Mouse (Mus musculus): ENCODE results near the gene Med13l. TPM values are rescaled to one million over a fixed set of nuclear protein-coding genes. Genes with fewer than 3 reads are reported as not detected.

The Med13l gene
- polyA plus RNA-seq, 1 experiment from 2014 or later, result 10.4 TPM

DNA sequence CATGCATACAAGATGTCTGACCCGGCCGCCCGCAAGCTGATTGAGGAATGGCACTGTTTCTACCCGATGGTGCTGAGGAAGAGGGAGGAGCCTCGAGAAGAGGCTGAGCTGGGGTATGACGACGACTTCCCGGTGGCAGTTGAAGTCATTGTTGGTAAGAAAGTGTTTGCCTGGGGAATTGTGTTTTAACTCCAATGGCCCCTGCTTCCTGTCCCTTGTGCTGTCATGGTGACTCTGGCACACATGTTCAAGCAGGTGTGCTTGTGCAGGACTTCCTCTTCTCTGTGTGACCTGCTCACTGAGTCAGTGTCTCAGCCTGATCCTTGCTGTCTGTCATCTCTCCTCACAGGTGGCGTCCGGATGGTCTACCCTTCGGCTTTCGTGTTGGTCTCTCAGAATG lies 160.9 kb downstream of the Med13l start:
- Histone ChIP-seq H3K27ac (ENCODE audit: low read length) (no peak overlapping the region), H3K27me3 (ENCODE audit: control insufficient read depth, insufficient read depth, low read length) (no peaks in the 10 kb centered on the region), H3K4me2 (ENCODE audit: low read depth, low read length) (no peak overlapping the region), H3K9ac (ENCODE audit: low read length) (no peak overlapping the region), H3K36me3 (ENCODE audit: control insufficient read depth, insufficient read depth, low read length) (peaks cover 5% of the 10 kb centered on the region; the same call in 1 of the 2 replicates), H3K9me3 (replicated peaks; ENCODE audit: control insufficient read depth, low read length) (no peaks in the 10 kb centered on the region), H3K4me3 (replicated peaks; ENCODE audit: low read length) (no peak overlapping the region), H3K4me1 (ENCODE audit: control insufficient read depth, insufficient read depth, low read length) (no peaks in the 10 kb centered on the region)
- no peak for ATAC-seq (ENCODE audit: insufficient read depth, low FRiP score)
- 82% methylated on average over 12 of the region's 12 CpGs for WGBS

GRCm38 (mm10) chr5:118721848-118722247 lies 161.4 kb downstream of the Med13l start:
- Histone ChIP-seq H3K9me3 (replicated peaks; ENCODE audit: control insufficient read depth, low read length) (no peaks in the 10 kb centered on the region), H3K27ac (ENCODE audit: low read length) (no peak overlapping the region), H3K4me2 (ENCODE audit: low read depth, low read length) (no peak overlapping the region), H3K27me3 (ENCODE audit: control insufficient read depth, insufficient read depth, low read length) (no peaks in the 10 kb centered on the region), H3K4me3 (replicated peaks; ENCODE audit: low read length) (no peak overlapping the region), H3K4me1 (ENCODE audit: control insufficient read depth, insufficient read depth, low read length) (no peaks in the 10 kb centered on the region), H3K36me3 (ENCODE audit: control insufficient read depth, insufficient read depth, low read length) (peaks cover 5% of the 10 kb centered on the region; the same call in 1 of the 2 replicates), H3K9ac (ENCODE audit: low read length) (no peak overlapping the region)
- 82% methylated on average over 5 of the region's 5 CpGs for WGBS
- no peak for ATAC-seq (ENCODE audit: insufficient read depth, low FRiP score)

DNA sequence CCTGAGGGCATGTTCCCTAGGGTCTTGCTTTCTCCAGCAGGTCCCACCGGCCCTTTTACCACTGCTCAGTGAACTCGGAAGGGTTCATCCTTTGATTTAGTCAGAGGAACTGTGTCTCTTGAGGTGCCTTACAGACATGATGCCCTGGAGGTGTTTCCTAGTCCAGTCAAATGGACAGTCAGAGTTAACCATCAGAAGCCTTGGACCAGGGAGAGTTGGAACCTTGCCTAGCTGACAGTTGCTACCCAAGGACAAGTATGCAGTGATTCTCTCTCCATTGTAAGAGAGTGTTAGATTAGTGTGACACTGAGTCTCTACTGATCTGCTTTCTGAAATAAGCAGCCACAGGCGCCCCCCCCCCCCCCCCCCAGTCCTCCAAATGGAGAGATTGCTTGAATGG lies 162.0 kb downstream of the Med13l start:
- WGBS, result 78% methylated on average over 3 of the region's 3 CpGs
- H3K4me3 ChIP-seq (replicated peaks; ENCODE audit: low read length), result no peak overlapping the region
- H3K9me3 ChIP-seq (replicated peaks; ENCODE audit: control insufficient read depth, low read length), result no peaks in the 10 kb centered on the region
- no peak overlapping the region for H3K9ac ChIP-seq (ENCODE audit: low read length)
- peaks cover 9% of the 10 kb centered on the region; the same call in 1 of the 2 replicates for H3K36me3 ChIP-seq (ENCODE audit: control insufficient read depth, insufficient read depth, low read length)
- no peaks in the 10 kb centered on the region for H3K27me3 ChIP-seq (ENCODE audit: control insufficient read depth, insufficient read depth, low read length)
- H3K4me2 ChIP-seq (ENCODE audit: low read depth, low read length), result no peak overlapping the region
- no peaks in the 10 kb centered on the region for H3K4me1 ChIP-seq (ENCODE audit: control insufficient read depth, insufficient read depth, low read length)
- no peak for ATAC-seq (ENCODE audit: insufficient read depth, low FRiP score)
- no peak overlapping the region for H3K27ac ChIP-seq (ENCODE audit: low read length)

GRCm38 (mm10) chr5:118725425-118725824 lies 164.9 kb downstream of the Med13l start:
- Histone ChIP-seq H3K4me3 (replicated peaks; ENCODE audit: low read length) (no peak overlapping the region), H3K36me3 (ENCODE audit: control insufficient read depth, insufficient read depth, low read length) (peaks cover 23% of the 10 kb centered on the region), H3K4me1 (ENCODE audit: control insufficient read depth, insufficient read depth, low read length) (no peaks in the 10 kb centered on the region), H3K27me3 (ENCODE audit: control insufficient read depth, insufficient read depth, low read length) (no peaks in the 10 kb centered on the region), H3K4me2 (ENCODE audit: low read depth, low read length) (no peak overlapping the region), H3K9me3 (replicated peaks; ENCODE audit: control insufficient read depth, low read length) (no peaks in the 10 kb centered on the region), H3K27ac (ENCODE audit: low read length) (no peak overlapping the region), H3K9ac (ENCODE audit: low read length) (no peak overlapping the region)
- WGBS, result 73% methylated on average over 6 of the region's 6 CpGs
- ATAC-seq (ENCODE audit: insufficient read depth, low FRiP score), result no peak

DNA sequence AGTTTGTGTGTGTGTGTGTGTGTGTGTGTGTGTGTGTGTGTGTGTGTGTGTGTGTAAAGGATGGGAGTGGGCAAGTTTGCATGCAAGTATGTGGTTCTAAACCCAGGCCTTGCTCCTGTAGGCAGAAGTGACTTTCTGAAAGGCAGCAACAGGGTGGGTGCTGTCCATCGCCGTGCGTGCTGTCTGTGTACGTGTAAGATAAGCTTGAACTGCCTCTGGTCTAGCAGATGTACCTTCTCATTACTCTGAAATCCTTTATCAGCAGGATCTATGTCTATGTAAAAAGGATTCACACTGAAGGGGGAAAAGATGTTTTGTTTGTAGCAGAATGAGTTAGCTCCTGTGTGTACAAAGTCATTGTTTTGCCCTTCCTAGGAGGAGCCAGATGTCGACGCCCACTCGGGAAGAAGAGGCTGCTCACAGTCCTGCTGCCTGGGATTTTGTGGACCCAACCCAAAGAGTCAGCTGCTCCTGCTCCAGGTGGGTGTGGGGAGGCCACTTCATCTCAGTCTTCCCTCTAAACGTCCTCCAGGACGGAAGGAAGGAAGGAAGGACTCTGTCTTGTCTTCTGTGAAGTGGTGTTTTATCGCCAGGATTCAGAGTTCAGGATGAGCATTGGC lies 165.5 kb downstream of the Med13l start:
- H3K27me3 ChIP-seq (ENCODE audit: control insufficient read depth, insufficient read depth, low read length), result no peaks in the 10 kb centered on the region
- no peak overlapping the region for H3K4me3 ChIP-seq (replicated peaks; ENCODE audit: low read length)
- 62% methylated on average over 10 of the region's 10 CpGs for WGBS
- no peak overlapping the region for H3K4me2 ChIP-seq (ENCODE audit: low read depth, low read length)
- no peak overlapping the region for H3K9ac ChIP-seq (ENCODE audit: low read length)
- no peaks in the 10 kb centered on the region for H3K9me3 ChIP-seq (replicated peaks; ENCODE audit: control insufficient read depth, low read length)
- peaks cover 24% of the 10 kb centered on the region for H3K36me3 ChIP-seq (ENCODE audit: control insufficient read depth, insufficient read depth, low read length)
- no peak for ATAC-seq (ENCODE audit: insufficient read depth, low FRiP score)
- H3K27ac ChIP-seq (ENCODE audit: low read length), result no peak overlapping the region
- no peaks in the 10 kb centered on the region for H3K4me1 ChIP-seq (ENCODE audit: control insufficient read depth, insufficient read depth, low read length)

DNA sequence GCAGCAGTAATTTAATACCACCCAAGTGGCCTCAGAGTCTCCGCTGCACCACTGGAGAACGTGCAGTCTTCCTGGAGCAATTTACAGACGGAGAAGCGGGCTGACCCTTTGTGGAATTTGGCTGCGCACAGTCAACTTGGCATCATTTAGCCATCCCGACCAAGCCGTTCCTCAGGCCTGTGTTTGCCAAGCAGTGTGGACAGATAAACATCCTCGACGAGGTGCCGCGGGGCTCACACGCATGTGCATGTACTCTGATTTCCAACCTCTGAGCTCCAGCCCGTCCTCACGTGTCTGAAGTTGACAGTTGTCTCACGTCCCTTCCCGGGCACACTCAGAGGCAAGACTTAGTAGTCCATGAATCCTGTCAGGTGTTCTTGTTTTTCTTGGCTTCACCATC lies 166.9 kb downstream of the Med13l start:
- Histone ChIP-seq H3K27ac (ENCODE audit: low read length) (no peak overlapping the region), H3K4me3 (replicated peaks; ENCODE audit: low read length) (no peak overlapping the region), H3K9me3 (replicated peaks; ENCODE audit: control insufficient read depth, low read length) (no peaks in the 10 kb centered on the region), H3K36me3 (ENCODE audit: control insufficient read depth, insufficient read depth, low read length) (peaks cover 20% of the 10 kb centered on the region; the same call in 1 of the 2 replicates), H3K4me2 (ENCODE audit: low read depth, low read length) (no peak overlapping the region), H3K27me3 (ENCODE audit: control insufficient read depth, insufficient read depth, low read length) (no peaks in the 10 kb centered on the region), H3K4me1 (ENCODE audit: control insufficient read depth, insufficient read depth, low read length) (no peaks in the 10 kb centered on the region), H3K9ac (ENCODE audit: low read length) (no peak overlapping the region)
- no peak for ATAC-seq (ENCODE audit: insufficient read depth, low FRiP score)
- WGBS, result 83% methylated on average over 16 of the region's 16 CpGs

GRCm38 (mm10) chr5:118732221-118732620 lies 171.7 kb downstream of the Med13l start:
- Histone ChIP-seq H3K9me3 (replicated peaks; ENCODE audit: control insufficient read depth, low read length) (no peaks in the 10 kb centered on the region), H3K27ac (ENCODE audit: low read length) (no peak overlapping the region), H3K4me3 (replicated peaks; ENCODE audit: low read length) (no peak overlapping the region), H3K9ac (ENCODE audit: low read length) (no peak overlapping the region), H3K4me2 (ENCODE audit: low read depth, low read length) (no peak overlapping the region), H3K27me3 (ENCODE audit: control insufficient read depth, insufficient read depth, low read length) (no peaks in the 10 kb centered on the region), H3K36me3 (ENCODE audit: control insufficient read depth, insufficient read depth, low read length) (peaks cover 34% of the 10 kb centered on the region; the same call in 1 of the 2 replicates), H3K4me1 (ENCODE audit: control insufficient read depth, insufficient read depth, low read length) (no peaks in the 10 kb centered on the region)
- no peak for ATAC-seq (ENCODE audit: insufficient read depth, low FRiP score)
- WGBS, result 57% methylated on average over 3 of the region's 3 CpGs

DNA sequence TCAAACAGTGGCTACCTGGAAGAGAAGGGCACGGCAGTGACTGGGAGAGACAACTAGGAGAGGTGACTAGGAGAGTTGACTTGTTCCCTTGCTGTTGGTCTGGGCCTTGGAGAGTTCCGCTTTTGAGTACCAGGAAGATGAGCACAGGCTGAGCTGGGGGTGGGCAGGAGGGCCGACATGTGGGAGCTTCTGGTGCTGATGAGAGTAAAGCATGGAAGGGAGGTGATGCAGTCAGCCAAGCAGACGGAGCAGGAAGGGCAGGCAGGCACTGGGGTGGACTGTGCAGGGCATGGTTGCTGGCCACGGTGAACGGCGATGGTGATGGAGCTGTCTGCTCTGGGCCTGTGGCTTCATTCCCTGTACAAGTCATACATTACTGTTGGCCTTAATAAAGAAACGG lies 172.2 kb downstream of the Med13l start:
- Histone ChIP-seq H3K9me3 (replicated peaks; ENCODE audit: control insufficient read depth, low read length) (no peaks in the 10 kb centered on the region), H3K36me3 (ENCODE audit: control insufficient read depth, insufficient read depth, low read length) (peaks cover 29% of the 10 kb centered on the region; the same call in 1 of the 2 replicates)
- WGBS, result 85% methylated on average over 8 of the region's 8 CpGs

DNA sequence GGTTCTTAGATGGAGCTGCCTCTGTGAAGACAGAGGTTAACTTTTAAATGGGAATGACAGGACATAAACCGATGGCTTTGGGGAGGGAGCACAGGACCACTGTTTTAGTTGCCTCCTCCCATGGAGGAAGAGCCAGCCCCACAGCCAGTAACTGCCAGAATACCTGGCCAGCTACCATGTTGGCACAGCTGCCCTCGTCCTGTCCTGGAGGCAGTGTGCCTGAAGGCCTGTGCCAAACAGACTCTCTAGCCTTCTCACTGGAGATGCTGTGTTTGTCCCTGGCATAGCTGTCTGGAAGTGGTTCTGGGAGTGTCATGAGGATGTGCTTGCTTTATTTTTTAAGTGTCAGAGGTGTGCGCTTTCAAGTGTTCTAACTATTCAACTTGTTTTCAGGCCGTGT lies 173.1 kb downstream of the Med13l start:
- Histone ChIP-seq H3K4me2 (ENCODE audit: low read depth, low read length) (no peak overlapping the region), H3K9me3 (replicated peaks; ENCODE audit: control insufficient read depth, low read length) (no peaks in the 10 kb centered on the region), H3K4me1 (ENCODE audit: control insufficient read depth, insufficient read depth, low read length) (no peaks in the 10 kb centered on the region), H3K4me3 (replicated peaks; ENCODE audit: low read length) (no peak overlapping the region), H3K36me3 (ENCODE audit: control insufficient read depth, insufficient read depth, low read length) (peaks cover 26% of the 10 kb centered on the region), H3K9ac (ENCODE audit: low read length) (no peak overlapping the region), H3K27me3 (ENCODE audit: control insufficient read depth, insufficient read depth, low read length) (no peaks in the 10 kb centered on the region), H3K27ac (ENCODE audit: low read length) (no peak overlapping the region)
- 85% methylated on average over 4 of the region's 4 CpGs for WGBS
- no peak for ATAC-seq (ENCODE audit: insufficient read depth, low FRiP score)

More for the DNA sequence above, 172.2 kb downstream of the Med13l start:
- no peak overlapping the region for H3K4me2 ChIP-seq (ENCODE audit: low read depth, low read length)
- no peak for ATAC-seq (ENCODE audit: insufficient read depth, low FRiP score)
- H3K27me3 ChIP-seq (ENCODE audit: control insufficient read depth, insufficient read depth, low read length), result no peaks in the 10 kb centered on the region
- H3K27ac ChIP-seq (ENCODE audit: low read length), result no peak overlapping the region
- H3K4me1 ChIP-seq (ENCODE audit: control insufficient read depth, insufficient read depth, low read length), result no peaks in the 10 kb centered on the region
- H3K4me3 ChIP-seq (replicated peaks; ENCODE audit: low read length), result no peak overlapping the region
- H3K9ac ChIP-seq (ENCODE audit: low read length), result no peak overlapping the region
